Mouse (Mus musculus) megakaryocyte, embryonic 14.5 days (primary cell): ENCODE measurements around the gene Igsf9.

Experiments
- FLI1 ChIP-seq: IDR thresholded peaks from 2 replicates; pipeline ENCODE4 v1.6.1; 2012; ENCODE audit warnings: low read length, inconsistent platforms, mixed read lengths
- GATA1 ChIP-seq: IDR thresholded peaks from 3 replicates; pipeline ENCODE4 v1.6.1; 2012; ENCODE audit warnings: mixed read lengths, low read length, inconsistent platforms, borderline replicate concordance

DNA sequence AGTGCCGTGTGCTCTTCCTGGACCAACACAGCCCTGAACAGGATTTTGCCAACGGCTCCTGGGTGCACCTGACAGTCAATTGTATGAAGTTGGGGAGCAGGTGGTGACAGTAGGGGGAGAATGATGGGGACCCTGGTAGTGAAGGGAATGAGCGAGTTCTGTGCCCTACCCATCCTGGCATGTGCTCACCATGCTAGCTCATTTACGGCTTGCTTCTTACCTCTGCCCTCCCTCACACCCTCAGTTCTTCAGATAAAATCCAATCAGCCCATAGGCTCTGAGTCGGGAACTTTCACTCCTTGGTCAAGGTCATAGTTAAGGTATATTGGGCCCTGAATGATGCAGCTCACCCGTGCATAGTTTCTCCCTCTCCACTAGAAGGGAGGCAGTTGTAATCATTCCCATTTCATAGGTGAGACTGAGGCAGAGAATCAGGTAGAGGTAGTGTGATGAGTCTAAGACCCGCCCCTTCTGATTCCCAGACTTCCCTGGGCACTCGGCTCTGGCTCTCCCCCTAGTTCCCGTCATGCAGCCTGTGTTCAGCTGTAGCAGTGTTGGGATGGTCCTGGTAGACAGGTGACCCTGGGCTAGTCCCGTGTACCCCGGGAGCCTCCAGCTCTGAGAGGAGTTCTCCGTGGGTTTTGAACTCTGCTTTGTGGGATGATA, 8.1 kb downstream of the Igsf9 start:
- no peak for TF ChIP-seq FLI1
- TF ChIP-seq GATA1: no peak
